Mouse (Mus musculus): ENCODE results near the gene Tiam2. TPM values are rescaled to one million over a fixed set of nuclear protein-coding genes. Genes with fewer than 3 reads are reported as not detected.
A peak's percentile ranks its signal among the peaks of the same experiment; 100 is the strongest.

The Tiam2 gene
- polyA plus RNA-seq, 1 experiment, result 1.1 TPM

- no peak overlapping the region for H3K27ac ChIP-seq (replicated peaks; ENCODE audit: low read depth, low read length)
- no peaks in the 10 kb centered on the region for H3K4me1 ChIP-seq (ENCODE audit: control insufficient read depth, insufficient read depth, insufficient read length, low read length)
- H3K4me3 ChIP-seq (ENCODE audit: insufficient read depth, low read depth, low read length), result no peak overlapping the region
Observed at GRCm38 (mm10) chr17:3547725-3548124, 221.4 kb downstream of the Tiam2 start.

- Histone ChIP-seq H3K4me3 (ENCODE audit: insufficient read depth, low read depth, low read length) (no peak overlapping the region), H3K4me1 (ENCODE audit: control insufficient read depth, insufficient read depth, insufficient read length, low read length) (no peaks in the 10 kb centered on the region), H3K27ac (replicated peaks; ENCODE audit: low read depth, low read length) (no peak overlapping the region)
Observed at GRCm38 (mm10) chr17:3556251-3556650, 229.9 kb downstream of the Tiam2 start.

- H3K4me3 ChIP-seq (ENCODE audit: insufficient read depth, low read depth, low read length), result peak within 1 kb of the TSS; percentile 88
- peak within 1 kb of the TSS; percentile 61 for H3K27ac ChIP-seq (replicated peaks; ENCODE audit: low read depth, low read length)
- no peaks in the 10 kb centered on the region for H3K4me1 ChIP-seq (ENCODE audit: control insufficient read depth, insufficient read depth, insufficient read length, low read length)
Observed at GRCm38 (mm10) chr17:3557331-3558311, 231.2 kb downstream of the Tiam2 start, which contains the start of gene Tfb1m. Gene Tfb1m, minus strand, starts transcription at chr17:3557781.

GRCm38 (mm10) chr17:3558356-3558870 is 232.0 kb downstream of the Tiam2 start:
- Histone ChIP-seq H3K4me3 (ENCODE audit: insufficient read depth, low read depth, low read length) (peak overlapping the region; percentile 56), H3K27ac (replicated peaks; ENCODE audit: low read depth, low read length) (peak overlapping the region; percentile 61; the same call in 1 of the 2 replicates), H3K4me1 (ENCODE audit: control insufficient read depth, insufficient read depth, insufficient read length, low read length) (no peaks in the 10 kb centered on the region)

GRCm38 (mm10) chr17:3560534-3560933 is 234.2 kb downstream of the Tiam2 start:
- Histone ChIP-seq H3K27ac (replicated peaks; ENCODE audit: low read depth, low read length) (no peak overlapping the region), H3K4me1 (ENCODE audit: control insufficient read depth, insufficient read depth, insufficient read length, low read length) (no peaks in the 10 kb centered on the region), H3K4me3 (ENCODE audit: insufficient read depth, low read depth, low read length) (no peak overlapping the region)

- H3K4me3 ChIP-seq (ENCODE audit: insufficient read depth, low read depth, low read length), result no peak overlapping the region
- no peak overlapping the region for H3K27ac ChIP-seq (replicated peaks; ENCODE audit: low read depth, low read length)
- no peaks in the 10 kb centered on the region for H3K4me1 ChIP-seq (ENCODE audit: control insufficient read depth, insufficient read depth, insufficient read length, low read length)
Observed at GRCm38 (mm10) chr17:3562405-3562804, 236.0 kb downstream of the Tiam2 start.

GRCm38 (mm10) chr17:3570876-3571275 is 244.5 kb downstream of the Tiam2 start:
- no peak overlapping the region for H3K4me3 ChIP-seq (ENCODE audit: insufficient read depth, low read depth, low read length)
- H3K27ac ChIP-seq (replicated peaks; ENCODE audit: low read depth, low read length), result no peak overlapping the region
- H3K4me1 ChIP-seq (ENCODE audit: control insufficient read depth, insufficient read depth, insufficient read length, low read length), result no peaks in the 10 kb centered on the region

Other genes with a start within 250 kb of the Tiam2 start
- 11.1 and 13.0 TPM in 2 replicates for gene Scaf8, start 211.6 kb upstream of the Tiam2 start, polyA plus RNA-seq (2012; ENCODE audit: insufficient read depth, insufficient read length, missing spikeins)
- not detected in 2 replicates for gene Cldn20, start 206.0 kb downstream of the Tiam2 start, polyA plus RNA-seq (2012; ENCODE audit: insufficient read depth, insufficient read length, missing spikeins)
- gene Tfb1m, start 231.2 kb downstream of the Tiam2 start, polyA plus RNA-seq (2012; ENCODE audit: insufficient read depth, insufficient read length, missing spikeins), result 11.6 and 14.5 TPM in 2 replicates

Measured in brown adipose tissue, adult 24 weeks (tissue).